Mouse (Mus musculus): ENCODE measurements around the gene Dicer1. TPM values are rescaled to one million over a fixed set of nuclear protein-coding genes. Genes with fewer than 3 reads are reported as not detected.
A peak's percentile ranks its signal among the peaks of the same experiment; 100 is the strongest.

Dicer1 gene
- 10 to 100 TPM; 10.0 to 14.2 TPM for polyA plus RNA-seq (2017; shearing (Covaris generic))

DNA sequence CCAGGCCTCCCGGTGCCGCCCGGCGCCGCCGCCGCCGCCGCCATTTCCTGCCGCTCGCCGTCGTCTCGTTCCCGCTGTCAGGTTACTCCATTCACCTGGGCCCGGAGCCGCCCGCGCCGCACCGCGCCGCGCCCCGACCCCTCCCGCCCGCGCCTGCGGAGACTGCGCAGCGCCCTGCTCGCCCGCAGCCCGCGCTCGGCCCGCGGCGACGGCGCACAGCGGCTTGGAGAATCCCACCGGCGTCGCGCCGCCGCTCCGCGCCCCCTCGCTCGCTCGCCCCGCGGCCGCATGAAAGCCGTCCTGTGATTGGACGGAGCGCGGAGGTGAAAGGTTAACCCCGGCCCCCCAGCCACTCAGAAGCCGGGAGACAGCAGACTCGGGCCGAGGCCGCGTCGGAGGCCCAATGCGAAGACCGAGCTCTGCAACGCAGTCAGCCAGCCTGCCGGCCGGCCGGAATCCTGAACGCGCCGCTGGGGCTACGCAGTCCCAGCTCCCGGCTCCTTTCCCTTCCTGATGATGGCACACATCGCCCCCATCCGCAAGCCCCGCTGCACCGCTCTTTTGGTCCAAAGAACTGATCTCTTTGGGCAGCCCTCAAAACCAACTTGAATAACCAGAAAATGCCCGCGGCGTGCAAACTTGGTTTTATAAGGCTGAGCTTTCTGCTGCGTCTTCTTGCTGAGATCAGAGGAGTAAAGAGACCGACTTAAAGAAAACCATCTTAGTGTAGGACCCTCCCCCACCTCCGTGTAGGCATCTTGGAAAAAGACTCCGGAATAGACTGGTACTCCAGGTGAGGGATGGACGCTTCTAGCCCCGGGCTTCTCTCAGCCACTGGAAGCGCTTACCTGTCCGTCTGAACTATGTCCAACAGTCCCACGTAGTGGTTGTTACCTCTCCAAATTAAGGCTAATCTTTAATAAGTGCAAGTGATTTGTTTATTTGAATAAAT is at the start of gene Dicer1:
TSS of gene Dicer1 (minus strand) at position 139 of the 952 bp plus-strand sequence.
- ATAC-seq: peak; percentile 91

DNA sequence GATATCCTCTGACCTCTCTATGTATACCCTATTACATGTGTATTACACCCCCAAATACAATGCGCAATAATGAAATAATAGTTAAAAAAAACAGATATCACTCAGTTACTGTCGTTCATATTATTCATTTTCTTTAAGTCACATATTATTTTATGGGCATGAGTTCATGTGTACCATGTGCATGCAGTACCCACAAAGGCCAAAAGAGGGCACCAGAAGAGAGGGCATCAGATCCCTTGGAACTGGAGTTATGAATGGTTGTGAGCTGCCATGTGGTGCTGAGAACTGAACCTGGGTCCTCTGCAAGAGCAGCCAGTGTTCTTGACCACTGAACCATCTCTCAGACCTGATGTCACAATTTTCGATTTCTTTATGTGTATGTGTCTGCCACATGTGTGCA is 47.6 kb upstream of the Dicer1 start:
- no peak for ATAC-seq

DNA sequence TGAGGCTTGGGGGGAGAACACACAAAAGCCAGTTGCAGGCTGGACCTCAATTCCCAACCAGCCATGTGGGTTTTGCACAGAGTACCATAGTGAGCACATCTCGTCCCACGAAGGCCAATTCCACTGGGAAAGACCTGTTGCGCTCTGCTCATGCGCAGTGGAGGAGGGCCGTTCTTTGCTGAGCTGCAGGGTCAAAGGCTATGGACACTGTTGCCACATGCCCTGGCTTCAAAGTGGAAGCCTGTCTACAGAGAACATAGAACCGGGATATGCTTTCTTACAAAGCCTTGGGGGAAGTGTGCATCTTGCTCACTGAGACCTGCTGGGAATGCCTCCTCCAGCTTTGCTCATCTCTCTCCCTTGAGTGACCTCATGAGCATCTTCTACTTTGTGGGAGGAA is 46.2 kb upstream of the Dicer1 start:
- ATAC-seq: no peak

DNA sequence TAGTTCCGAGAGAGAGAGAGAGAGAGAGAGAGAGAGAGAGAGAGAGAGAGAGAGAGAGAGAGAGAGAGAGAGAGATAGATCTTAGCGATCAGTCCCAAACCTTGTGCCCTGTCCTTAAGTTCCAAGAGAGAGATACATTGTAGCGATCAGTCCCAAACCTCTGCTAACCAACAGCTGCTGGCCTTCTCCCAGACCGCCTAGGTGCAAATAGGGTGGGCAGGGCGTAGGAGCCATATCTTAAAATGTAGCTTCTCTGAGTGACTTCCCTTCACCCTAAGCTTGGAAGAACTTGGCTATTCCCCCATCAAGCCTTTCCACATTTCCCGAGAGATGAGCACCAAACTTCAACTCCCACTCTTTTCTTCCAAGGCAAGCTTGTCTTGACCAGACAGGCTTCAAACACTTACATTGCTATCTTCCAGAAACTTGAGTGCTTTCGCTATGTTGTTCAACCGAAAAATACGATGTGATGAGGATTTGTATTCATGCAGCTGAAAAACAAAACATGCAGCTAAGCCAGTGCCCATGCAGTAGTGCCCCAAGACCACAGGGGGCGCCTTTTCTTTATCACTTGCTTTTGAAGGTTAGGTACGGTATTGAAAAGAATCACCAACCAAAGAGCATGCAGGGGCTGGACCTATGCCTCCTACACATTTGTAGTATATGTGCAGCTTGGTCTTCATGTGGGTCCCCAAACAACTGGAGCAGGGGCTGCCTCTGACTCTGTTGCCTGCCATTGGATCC is 45.1 kb upstream of the Dicer1 start:
- no peak for ATAC-seq

DNA sequence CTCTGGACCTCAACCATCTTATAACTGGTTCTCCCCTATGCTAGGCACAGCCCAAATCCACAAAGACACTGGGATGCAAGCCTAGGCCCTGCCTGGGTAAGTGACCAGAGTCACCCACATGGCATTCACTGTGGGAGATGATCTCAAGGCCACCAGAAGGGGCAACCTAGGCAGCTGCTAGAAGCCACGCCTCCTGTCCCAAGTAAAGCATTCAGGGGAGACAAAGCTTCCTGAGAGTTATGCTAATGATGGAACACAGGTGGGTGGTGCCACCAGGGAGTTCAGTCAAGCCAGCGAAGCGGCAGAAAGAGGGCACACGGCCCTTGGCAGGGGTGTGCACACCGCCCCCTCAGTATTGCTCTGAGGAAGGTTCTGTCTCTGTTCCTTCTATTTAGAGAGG is 43.2 kb upstream of the Dicer1 start:
- no peak for ATAC-seq

DNA sequence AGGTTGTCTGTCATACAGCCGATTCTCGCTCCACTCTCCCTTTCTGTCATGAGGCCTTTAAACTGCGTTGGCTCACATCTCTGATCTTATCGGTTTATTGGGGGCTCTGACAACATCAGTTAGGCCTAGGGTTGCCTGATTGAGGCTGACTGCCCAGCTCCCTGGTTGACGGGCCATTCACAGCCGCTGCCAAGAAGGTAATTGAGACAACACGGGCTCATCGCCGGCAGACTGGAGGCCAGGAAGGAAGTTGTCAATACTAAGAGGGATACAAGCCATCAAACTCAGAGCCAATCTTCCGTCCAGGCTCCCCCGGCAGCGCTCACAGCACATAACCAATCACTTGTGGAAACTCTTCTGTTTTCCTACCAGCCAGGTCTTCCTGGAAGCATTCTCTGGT is 41.7 kb upstream of the Dicer1 start:
- ATAC-seq: no peak

DNA sequence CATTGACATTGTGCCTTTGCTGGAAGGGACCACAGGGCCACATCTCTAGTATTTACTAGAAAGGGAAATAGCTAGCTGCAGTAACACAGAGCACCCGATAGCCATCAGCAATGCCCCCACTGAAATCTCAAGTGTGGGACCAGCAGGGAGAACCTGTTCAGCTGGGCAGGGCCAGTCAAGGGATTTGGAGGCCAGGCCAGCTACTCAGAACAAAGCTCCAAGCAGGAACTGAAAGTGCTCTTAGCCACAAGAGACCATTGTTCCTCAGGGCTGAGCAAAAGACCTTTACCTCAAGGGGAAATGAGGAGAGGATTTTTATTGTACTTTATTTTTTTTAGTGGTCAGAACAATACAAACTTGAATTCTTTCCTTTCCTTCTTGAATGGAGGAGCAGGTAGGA is 25.9 kb upstream of the Dicer1 start:
- no peak for ATAC-seq

DNA sequence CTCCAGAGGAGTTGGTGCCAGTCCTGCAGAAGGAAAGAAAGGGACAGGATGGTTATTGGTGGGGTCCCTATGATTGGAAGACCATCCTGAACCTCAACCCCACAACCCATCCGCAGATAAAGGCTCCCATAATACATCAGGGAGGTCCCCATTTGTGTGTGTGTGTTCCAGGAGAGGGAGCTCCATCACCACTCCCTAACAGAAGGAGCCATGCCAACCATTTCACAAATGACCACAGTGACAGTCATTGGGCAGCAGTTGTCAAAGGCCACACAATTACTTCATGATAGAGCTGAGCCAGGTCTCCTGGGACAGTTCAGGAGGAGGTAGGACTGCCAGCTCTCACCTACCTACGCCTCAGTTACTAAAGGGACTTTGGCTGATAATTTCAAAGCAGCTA is 20.2 kb upstream of the Dicer1 start:
- no peak for ATAC-seq

DNA sequence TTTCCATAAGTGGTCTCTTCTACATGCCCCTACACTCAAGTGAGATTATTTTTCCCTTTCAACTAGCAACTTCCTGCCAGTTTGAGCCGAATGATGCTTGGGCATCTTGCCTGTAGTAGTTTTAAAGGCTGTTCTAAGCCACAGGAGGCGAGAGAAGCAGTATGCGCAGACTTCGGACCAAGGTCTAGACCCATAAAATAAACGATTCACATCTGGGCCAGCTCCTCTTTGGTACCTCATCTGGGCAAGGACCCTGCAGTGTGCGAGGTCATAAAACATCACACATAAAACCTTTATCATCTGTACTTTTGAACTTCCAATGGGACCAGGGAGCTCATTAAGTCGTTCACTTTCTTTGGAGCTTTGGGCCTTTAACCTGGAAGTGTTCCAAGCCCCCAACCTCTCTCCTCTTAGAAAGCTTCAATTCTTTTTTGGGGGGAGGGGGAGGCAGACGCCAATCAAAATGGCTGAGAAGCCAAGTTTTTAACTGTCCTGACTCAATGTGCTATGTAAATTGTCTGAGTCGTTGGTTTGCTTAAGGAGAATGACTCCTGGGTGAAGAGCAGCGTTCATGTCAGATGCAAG is 17.5 kb upstream of the Dicer1 start:
- ATAC-seq: no peak

DNA sequence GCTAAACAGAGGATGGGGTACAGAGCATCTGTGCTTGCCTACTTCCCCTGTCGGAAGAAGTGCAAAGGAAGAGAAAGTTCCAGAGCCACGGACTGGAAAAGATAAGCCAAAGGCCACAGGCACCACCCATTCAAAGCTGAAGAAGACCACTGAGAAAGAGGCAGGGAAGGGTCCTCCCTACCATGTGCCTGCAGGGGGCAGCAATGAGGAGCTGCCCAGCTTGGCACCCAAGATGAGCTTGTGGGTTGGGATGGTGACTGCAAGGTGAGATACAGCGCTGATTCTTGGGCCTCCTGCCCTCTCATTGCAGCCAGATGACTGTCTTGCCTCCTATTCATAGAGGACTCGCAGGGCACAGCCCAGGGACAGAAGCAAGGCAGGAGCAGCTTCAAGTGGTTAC is 15.4 kb upstream of the Dicer1 start:
- ATAC-seq: no peak

DNA sequence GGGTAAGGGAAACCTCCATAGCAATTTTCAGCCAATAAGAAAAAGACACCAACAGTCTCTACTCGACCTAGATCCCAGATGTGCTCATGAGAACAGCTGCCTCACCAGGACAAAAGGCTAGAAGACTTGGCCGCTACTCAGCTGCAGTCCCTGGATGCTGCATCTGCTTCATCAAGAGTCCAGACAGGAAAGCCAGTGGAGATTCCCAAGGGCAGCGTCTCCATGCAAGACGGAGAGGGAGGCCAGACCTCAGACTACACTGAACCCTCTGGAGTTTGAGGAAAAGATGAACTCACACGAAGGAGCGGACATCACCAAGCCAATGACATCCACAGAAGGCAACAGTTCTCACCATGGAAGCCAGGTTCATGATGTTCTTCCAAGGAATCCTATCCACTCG is 14.0 kb upstream of the Dicer1 start:
- no peak for ATAC-seq

DNA sequence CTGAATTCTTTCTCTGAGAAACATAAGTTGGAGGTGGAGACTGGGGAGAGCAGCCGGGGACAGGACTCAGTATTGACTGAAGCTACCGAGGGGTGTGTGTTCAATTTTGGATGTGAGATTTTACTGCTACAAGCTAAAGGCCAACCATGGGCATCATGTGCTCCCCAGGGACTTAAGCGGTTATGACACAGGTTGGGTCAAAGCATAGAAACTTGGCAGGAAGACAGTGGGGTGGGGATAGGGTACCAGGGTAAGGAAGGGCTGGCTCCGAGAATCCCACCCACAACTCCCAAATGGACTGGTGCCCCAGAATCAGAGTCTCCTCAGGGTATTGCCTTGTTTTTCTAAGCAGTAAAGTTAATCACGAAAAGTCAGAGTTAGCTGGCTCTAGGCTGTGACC is 13.4 kb upstream of the Dicer1 start:
- no peak for ATAC-seq

DNA sequence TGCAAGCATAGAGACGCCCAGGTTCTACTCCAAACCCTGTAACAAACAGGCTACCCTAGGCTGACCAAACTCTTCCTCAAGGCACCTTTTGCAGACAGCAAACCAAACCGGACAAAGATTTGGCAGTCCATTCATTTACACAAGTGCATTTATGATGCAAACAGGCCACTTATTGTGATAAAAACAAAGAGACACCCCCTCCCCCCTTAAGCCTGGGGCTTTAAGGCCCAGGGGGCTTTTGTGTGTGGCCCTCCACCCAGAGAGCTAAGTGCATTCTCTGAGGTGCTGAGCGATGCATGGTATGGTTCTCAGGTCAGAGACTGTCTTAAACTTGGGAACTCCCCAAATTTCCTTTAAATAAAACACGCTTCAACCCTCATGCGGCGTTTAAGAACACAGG is 12.2 kb upstream of the Dicer1 start:
- no peak for ATAC-seq

DNA sequence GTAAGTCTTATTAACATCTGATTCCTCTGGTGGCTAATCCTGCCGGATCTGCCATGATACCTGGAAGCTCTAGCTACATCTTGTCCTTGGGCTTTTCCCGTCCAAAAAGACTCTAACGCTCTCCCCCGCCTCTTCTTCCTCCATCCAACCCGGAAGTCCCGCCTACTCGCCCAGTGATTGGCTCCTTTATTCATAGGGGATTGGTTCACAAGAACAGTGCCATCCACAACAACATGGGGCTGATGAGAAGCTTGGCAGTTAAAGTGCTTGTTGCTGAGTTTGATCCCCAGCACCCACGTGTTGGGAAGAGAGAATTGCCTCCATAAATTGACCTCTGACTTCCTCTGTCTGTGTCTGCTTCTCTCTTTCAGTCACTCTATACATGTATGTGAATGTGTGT is 9.7 kb upstream of the Dicer1 start:
- ATAC-seq: no peak

DNA sequence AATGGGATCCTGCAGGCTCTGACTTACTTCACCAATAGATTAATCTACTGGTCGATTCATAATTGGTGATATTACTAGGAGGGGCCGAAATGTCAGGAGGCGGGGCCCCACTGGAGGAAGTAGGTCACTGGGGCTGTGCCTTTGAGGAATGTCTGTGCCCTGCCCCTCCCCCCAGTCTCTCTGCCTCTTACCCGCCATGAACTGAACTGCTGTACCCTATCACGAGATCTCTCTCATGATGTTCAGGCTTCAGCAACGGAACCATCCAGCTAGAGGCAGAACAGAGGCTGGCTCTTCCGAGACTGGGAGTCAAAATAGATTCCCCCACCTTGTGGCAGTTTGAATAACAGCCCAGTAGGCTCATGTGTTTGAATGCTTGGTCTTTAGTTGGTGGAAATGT is 6.3 kb upstream of the Dicer1 start:
- ATAC-seq: no peak

DNA sequence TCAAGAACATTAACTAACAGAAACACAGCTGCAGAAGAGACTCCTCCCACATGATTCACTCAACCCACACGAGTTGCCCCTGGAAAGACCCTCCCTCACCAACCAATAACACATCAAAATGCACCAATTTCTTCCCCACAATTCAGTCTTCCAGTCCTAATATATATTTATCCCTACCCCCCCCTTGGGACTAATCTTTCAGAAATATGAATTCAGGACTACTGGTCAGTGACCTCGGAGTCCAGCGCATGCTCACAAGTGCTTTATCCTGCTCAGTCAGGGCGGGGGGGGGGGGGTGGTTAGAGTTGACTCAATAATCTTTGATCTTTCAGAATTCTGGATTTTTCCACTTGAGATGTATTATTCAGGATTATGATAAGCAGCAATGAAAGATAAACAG is 1.9 kb upstream of the Dicer1 start:
- no peak for ATAC-seq

DNA sequence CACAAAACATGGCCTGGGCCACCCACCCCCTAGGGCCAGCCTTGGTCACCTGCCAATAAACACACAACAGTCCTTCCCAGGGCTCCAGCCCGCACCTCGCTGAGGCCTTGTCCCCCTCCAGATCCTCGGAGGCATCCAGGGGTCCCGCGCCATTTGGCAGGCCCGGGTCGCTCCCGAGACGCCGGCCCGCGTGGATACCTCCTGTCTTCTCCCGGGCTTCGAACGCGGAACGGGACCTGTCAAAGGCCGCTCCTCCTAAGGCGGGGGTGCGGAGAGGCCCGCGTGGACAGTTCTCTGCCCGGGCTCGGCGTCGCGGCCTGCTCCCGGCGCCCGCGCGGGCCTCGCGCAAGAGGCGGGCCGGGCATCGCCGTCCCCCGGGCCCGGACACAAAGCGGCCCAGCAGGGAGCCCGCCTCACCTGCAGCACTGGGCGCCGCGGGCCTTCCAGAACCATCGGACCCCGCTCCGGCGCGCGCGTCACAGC is 380 bp downstream of the Dicer1 start:
- peak; percentile 7 for ATAC-seq

DNA sequence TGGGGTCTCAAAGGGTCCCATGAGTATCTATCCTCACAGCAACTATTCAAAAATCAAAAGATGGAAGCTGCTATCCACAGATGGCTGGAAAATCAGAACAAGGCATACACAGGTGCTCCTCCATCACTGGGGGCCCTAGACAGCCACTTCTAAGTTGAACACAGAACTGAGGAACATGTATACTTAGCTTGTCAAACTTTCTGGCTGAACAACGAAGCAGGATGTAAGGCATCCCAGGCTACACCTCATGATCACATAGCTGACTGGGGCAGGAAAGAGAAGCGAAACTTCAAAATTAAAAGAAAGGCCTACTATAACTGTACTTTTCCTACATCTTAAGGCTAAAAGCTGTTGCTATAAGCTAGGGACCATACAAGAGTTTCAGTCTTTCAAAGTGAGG is 2.8 kb downstream of the Dicer1 start:
- ATAC-seq: no peak

DNA sequence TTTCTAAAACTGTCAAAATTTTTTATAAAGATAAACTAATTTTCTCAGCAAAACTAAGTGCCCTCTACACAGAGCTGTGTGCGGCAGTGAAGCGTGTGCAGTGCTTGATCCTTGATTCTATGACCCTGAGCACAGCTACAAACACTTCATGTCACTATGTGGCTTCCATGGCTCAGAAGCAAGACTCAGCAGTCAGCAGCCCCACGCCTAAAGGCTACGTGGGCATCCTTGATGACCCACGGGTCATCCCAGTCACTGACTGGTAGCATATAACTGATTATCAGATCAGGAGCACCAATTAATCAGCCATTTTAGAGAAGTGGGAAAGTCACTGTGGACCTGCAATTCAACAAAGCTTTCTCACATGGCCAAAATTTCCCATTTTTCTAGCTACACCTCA is 4.5 kb downstream of the Dicer1 start:
- ATAC-seq: no peak

DNA sequence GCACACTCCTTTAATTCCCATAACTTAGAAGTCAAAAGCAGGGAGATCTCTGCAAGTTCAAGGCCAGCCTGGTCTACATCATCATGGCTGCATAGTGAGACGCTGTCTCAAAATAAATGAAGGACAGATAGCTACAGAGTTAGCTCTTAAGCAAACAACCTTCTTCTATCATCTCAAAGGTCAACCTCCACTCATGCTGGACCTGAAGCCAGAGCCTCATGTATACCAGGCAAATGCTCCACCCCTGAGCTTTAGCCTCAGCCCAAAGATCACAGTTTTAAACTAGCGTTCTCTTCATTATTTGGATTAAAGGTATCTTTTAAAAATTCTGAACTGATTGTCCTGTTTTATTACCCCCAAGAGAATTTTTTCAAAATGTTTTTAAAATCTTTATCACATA is 5.2 kb downstream of the Dicer1 start:
- ATAC-seq: no peak

DNA sequence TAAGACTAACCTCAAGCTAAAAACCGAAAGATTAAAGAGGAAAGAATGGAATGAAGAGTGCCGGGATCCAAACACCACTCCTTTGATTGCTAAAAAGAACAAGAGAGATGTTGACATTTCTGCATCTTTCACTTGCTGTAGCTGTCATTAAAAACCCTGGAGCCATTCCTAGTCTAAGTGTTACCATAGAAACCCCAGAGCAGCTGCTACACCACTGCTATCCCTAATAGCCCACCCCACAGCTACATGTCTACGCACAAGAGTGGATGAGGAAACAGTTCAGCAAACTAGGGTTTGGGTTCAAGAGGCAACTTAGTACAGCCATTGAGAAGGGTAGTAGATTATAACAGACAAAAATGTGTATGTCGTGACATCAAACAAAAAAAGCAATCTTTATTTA is 8.1 kb downstream of the Dicer1 start:
- no peak for ATAC-seq

DNA sequence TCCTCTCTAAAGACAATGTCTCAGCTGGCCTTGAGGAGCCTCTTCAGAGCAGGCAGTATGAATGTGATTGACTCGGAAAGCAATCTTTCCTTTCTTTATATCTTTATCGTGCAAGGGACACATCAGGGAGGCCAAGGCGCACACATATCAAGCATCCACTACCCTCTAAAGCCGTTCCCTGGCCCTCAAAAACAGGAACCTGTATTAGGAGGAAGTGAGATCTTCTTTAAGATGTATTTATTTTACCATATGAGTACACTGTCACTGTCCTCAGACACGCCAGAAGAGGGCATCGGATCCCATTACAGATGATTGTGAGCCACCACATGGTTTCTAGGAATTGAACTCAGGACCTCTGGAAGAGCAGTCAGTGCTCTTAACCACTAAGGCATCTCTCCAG is 9.5 kb downstream of the Dicer1 start:
- no peak for ATAC-seq
